Mouse (Mus musculus) liver, embryonic 11.5 days (tissue): ENCODE results near the gene Hoxa7. TPM values are rescaled to one million over a fixed set of nuclear protein-coding genes. Genes with fewer than 3 reads are reported as not detected.

ENCODE experiments used
- ATAC-seq: fragments of 200-750 bp; cut with Nextera tagmentation; replicated peaks from 2 replicates; pipeline ENCODE4 v1.8.0; 2017; ENCODE audit warnings: moderate number of reproducible peaks, mild to moderate bottlenecking, moderate TSS enrichment, moderate library complexity; ENCODE audit not compliant: low FRiP score
- DNase-seq: peaks from one replicate; pipeline ENCODE4 v3.0.0-alpha.2; 2017; ENCODE audit warnings: low spot score
- H3K27ac ChIP-seq: fragments of 300-500 bp; sonication (generic); 2 replicates; pipeline ENCODE4 v1.5.1; 2014; ENCODE audit warnings: mild to moderate bottlenecking, low read depth, low read length, control low read depth
- H3K27me3 ChIP-seq: fragments of 300-500 bp; sonication (generic); replicated peaks from 2 replicates; pipeline ENCODE4 v1.6.1; 2014; ENCODE audit warnings: low read length, mixed read lengths; ENCODE audit not compliant: control insufficient read depth, insufficient read depth
- H3K36me3 ChIP-seq: fragments of 300-500 bp; sonication (generic); 2 replicates; pipeline ENCODE4 v1.6.1; 2014; ENCODE audit warnings: mild to moderate bottlenecking, low read length, moderate library complexity, mixed read lengths; ENCODE audit not compliant: control insufficient read depth, insufficient read depth
- H3K4me1 ChIP-seq: fragments of 300-500 bp; sonication (generic); replicated peaks from 2 replicates; pipeline ENCODE4 v1.6.1; 2014; ENCODE audit warnings: low read length, mixed read lengths; ENCODE audit not compliant: control insufficient read depth, insufficient read depth
- H3K4me2 ChIP-seq: fragments of 300-500 bp; sonication (generic); 2 replicates; pipeline ENCODE4 v1.6.1; 2014; ENCODE audit warnings: mild to moderate bottlenecking, control low read depth, moderate library complexity
- H3K4me3 ChIP-seq: fragments of 300-500 bp; sonication (generic); 2 replicates; pipeline ENCODE4 v1.5.1; 2014; ENCODE audit warnings: low read depth, low read length, control low read depth
- H3K9ac ChIP-seq: fragments of 300-500 bp; sonication (generic); 2 replicates; pipeline ENCODE4 v1.6.1; 2014; ENCODE audit warnings: low read depth, low read length, control low read depth
- H3K9me3 ChIP-seq: fragments of 300-500 bp; sonication (generic); 2 replicates; pipeline ENCODE4 v1.6.1; 2016; ENCODE audit warnings: low read length, inconsistent platforms, mixed read lengths; ENCODE audit not compliant: control insufficient read depth
- WGBS: fragments of 180-500 bp; shearing (Covaris S2); extraction: QIAGEN DNeasy Blood & Tissue Kit; methylation state at CpG from one replicate; pipeline ENCODE4 v1.1.7; 2014; 5-methylcytosine and 5-hydroxymethylcytosine counted together
- polyA plus RNA-seq: library from polyadenylated mRNA; unstranded; fragments of >200 nt; fragmentation: Nextera tagmentation; extraction: Ambion mirVana; gene quantifications from 2 replicates; pipeline ENCODE4 v1.2.1, GENCODE M21; 2014

The Hoxa7 gene
- polyA plus RNA-seq, 1 experiment from 2014 or later: 2.7 TPM

GRCm38 (mm10) chr6:52223939-52224760 is 2.5 kb upstream of the Hoxa7 start:
- Histone ChIP-seq H3K4me3 (0 out of 2 replicates have a peak overlapping the region, but pooled peaks have one; percentile 18), H3K36me3 (no peaks in the 10 kb centered on the region), H3K4me2 (peak overlapping the region; percentile 20), H3K9ac (0 out of 2 replicates have a peak overlapping the region, but pooled peaks have one; percentile 13), H3K27me3 (peaks cover 99% of the 10 kb centered on the region), H3K9me3 (no peaks in the 10 kb centered on the region), H3K4me1 (no peaks in the 10 kb centered on the region), H3K27ac (no peak overlapping the region)
- no peak for ATAC-seq
- WGBS: 5% methylated on average over 24 of the region's 24 CpGs
- no peak for DNase-seq

DNA sequence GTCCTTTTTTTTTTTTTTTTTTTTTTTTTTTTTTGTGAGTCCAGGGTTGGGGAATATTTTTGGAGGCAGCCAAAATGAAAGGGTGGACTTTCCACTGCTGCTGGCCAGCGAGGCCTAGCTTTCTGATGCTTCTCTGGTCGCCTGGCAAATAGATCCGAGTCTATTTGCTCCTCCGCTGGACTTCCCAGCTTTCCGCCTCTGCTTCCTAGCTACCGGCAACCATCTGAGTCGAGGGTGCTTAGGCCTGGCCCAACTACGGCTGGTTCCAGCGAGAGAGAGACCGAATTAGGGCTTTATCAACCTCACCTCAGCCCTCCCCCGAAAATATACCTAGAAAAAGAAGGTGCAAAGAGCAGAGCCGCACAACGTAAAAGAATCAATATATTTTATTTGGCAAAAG is 1.1 kb upstream of the Hoxa7 start:
- no peak for DNase-seq
- no peak overlapping the region for H3K9ac ChIP-seq
- no peak for ATAC-seq
- WGBS: 21% methylated on average over 13 of the region's 13 CpGs
- no peak overlapping the region for H3K4me3 ChIP-seq
- H3K4me2 ChIP-seq: no peak overlapping the region
- no peaks in the 10 kb centered on the region for H3K36me3 ChIP-seq
- no peak overlapping the region for H3K27ac ChIP-seq
- H3K4me1 ChIP-seq: no peaks in the 10 kb centered on the region
- no peaks in the 10 kb centered on the region for H3K9me3 ChIP-seq
- peaks cover 100% of the 10 kb centered on the region for H3K27me3 ChIP-seq

- H3K27ac ChIP-seq: no peak overlapping the region
- WGBS: 12% methylated on average over 21 of the region's 21 CpGs
- H3K27me3 ChIP-seq: peaks cover 100% of the 10 kb centered on the region
- ATAC-seq (no peak), DNase-seq (no peak)
- peak overlapping the region; percentile 53; the same call in 1 of the 2 replicates for H3K4me3 ChIP-seq
- H3K36me3 ChIP-seq: no peaks in the 10 kb centered on the region
- no peak overlapping the region for H3K9ac ChIP-seq
- H3K9me3 ChIP-seq: no peaks in the 10 kb centered on the region
- peak overlapping the region; percentile 84 for H3K4me2 ChIP-seq
- no peaks in the 10 kb centered on the region for H3K4me1 ChIP-seq
These were observed 485 bp upstream of the Hoxa7 start for GRCm38 (mm10) chr6:52221993-52222685.

- H3K9ac ChIP-seq: no peak overlapping the region
- H3K27ac ChIP-seq: no peak overlapping the region
- no peaks in the 10 kb centered on the region for H3K36me3 ChIP-seq
- H3K27me3 ChIP-seq: peaks cover 100% of the 10 kb centered on the region
- no peak for ATAC-seq
- WGBS: 9% methylated on average over 12 of the region's 12 CpGs
- no peak for DNase-seq
- H3K4me1 ChIP-seq: no peaks in the 10 kb centered on the region
- no peaks in the 10 kb centered on the region for H3K9me3 ChIP-seq
- H3K4me2 ChIP-seq: peak overlapping the region; percentile 84
- H3K4me3 ChIP-seq: peak overlapping the region; percentile 53
These were observed 766 bp downstream of the Hoxa7 start for GRCm38 (mm10) chr6:52220865-52221310.

DNA sequence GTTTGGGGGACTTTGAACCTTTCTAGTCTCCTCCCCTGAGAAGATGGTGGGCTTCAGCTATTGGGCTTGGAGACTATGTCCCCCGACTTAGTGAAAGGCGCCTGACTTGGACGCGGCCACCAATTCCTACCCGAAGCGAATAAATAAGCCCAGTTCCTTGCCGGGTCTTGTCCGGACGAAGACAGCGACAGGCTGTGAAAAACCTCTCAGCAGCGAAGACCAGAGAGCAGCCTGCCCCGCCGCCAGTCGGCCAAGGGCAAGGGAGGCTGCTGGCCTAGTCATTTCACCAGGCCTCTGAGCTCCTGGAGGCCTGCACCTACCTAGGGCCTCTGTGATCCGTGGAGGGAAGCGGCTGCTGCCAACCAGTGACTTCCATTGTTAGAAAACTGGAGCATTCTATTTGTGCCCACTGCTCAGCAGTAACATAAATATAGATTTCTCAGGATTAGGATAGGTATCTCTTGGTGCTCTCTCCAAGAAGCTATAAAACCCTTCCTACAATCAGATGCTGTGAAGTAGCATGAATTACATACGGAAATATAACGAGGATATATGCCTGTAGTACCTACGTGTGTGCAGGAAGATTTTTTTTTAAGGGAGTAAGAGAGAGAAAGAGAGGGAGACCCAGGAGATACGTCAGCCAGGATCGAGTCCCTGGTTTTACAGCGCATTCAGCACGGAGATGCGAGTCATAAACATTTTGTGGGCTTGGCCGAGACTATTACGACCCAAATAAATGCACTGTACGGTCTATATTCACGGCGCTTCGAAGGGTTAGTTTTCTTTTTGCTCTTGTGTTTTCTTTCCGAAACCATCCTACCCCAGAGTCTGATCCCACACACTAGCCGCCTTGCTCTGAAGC is 1.4 kb downstream of the Hoxa7 start:
- no peak overlapping the region for H3K4me2 ChIP-seq
- ATAC-seq: no peak
- 22% methylated on average over 32 of the region's 32 CpGs for WGBS

GRCm38 (mm10) chr6:52219234-52219942 is 2.3 kb downstream of the Hoxa7 start:
- no peak overlapping the region for H3K9ac ChIP-seq
- WGBS: 30% methylated on average over 9 of the region's 9 CpGs

More for the DNA sequence above, 1.4 kb downstream of the Hoxa7 start:
- H3K27ac ChIP-seq: no peak overlapping the region
- H3K27me3 ChIP-seq: peaks cover 100% of the 10 kb centered on the region
- H3K9ac ChIP-seq: no peak overlapping the region
- H3K4me1 ChIP-seq: no peaks in the 10 kb centered on the region
- H3K9me3 ChIP-seq: no peaks in the 10 kb centered on the region
- no peak overlapping the region for H3K4me3 ChIP-seq
- no peaks in the 10 kb centered on the region for H3K36me3 ChIP-seq
- DNase-seq: no peak

DNA sequence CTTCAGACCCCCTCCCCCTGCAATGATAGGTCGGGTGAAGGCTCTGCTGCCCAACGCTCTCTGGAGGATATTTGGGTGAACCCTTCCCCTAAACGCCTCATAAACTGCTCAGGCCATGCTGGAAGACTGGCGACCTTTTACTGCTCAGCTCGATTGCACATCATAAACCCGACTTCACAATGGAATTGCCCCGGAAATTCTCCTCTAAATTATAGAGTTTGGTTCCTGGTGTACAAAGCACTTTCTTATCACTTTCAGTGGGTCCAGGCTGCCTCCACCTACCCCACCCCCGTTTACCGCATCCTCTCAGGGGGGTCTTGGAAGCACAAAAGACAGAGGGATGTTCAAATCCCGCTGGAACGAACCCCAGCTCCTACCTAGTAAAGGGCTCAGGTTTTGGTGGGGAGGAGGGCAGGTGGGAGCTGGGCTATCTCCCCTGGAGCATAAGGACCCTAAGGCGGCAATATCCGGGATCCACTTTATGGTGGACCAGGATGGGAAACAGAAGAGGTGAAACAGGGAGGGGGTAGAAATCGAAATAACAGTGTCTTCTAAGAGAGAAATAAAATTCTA is 2.9 kb downstream of the Hoxa7 start:
- ATAC-seq (no peak), DNase-seq (no peak)

More at GRCm38 (mm10) chr6:52219234-52219942, 2.3 kb downstream of the Hoxa7 start:
- Histone ChIP-seq H3K36me3 (no peaks in the 10 kb centered on the region), H3K4me1 (no peaks in the 10 kb centered on the region), H3K27me3 (peaks cover 100% of the 10 kb centered on the region), H3K4me3 (no peak overlapping the region), H3K27ac (no peak overlapping the region), H3K9me3 (no peaks in the 10 kb centered on the region), H3K4me2 (no peak overlapping the region)
- no peak for ATAC-seq
- DNase-seq: no peak

More for the DNA sequence above, 2.9 kb downstream of the Hoxa7 start:
- Histone ChIP-seq H3K4me2 (no peak overlapping the region), H3K27me3 (peaks cover 100% of the 10 kb centered on the region), H3K27ac (no peak overlapping the region), H3K9me3 (no peaks in the 10 kb centered on the region), H3K36me3 (no peaks in the 10 kb centered on the region), H3K9ac (no peak overlapping the region), H3K4me1 (no peaks in the 10 kb centered on the region), H3K4me3 (no peak overlapping the region)
- WGBS: 8% methylated on average over 14 of the region's 14 CpGs
